Mouse (Mus musculus): ENCODE results near the gene Ube2g2. TPM values are rescaled to one million over a fixed set of nuclear protein-coding genes. Genes with fewer than 3 reads are reported as not detected.

Ube2g2 gene
- polyA plus RNA-seq, 1 experiment from 2014 or later = 91.0 TPM

DNA sequence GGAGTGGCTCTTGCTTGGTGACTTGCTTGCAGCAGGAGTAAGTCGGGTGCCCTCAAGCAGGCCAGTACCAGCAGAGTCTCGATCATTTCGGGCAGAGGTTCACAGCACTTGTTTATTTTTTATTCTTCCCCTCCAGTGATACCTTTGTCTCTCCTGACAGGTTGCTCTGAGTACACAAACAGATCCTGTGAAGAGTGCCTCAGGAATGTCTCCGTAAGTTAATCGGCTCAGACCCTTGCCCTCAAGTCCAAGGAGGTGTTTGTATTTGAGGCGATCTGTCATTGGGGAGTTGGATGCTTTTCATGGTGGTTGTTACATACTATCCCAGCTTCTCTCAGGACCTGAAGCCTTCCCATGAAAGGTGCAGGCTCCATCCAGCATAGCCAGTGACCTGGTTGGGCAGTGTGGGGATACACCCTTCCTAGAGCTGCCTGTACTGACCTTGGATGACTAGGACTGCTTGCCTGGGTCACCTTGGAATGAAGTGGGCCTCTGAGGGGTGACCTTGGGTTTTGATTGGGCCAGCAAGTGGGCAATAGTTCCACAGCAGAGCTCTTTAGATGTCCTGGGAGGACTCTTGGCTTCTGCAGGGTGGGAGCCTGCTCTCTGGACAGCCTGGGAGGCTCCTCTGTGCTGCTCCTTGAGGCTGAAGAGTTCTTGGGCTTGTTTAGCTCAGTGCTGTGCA, 34.8 kb upstream of the Ube2g2 start:
- Histone ChIP-seq H3K9ac (ENCODE audit: low read length) (no peak overlapping the region), H3K27ac (ENCODE audit: low read length) (no peak overlapping the region), H3K4me3 (ENCODE audit: low read length) (no peak overlapping the region), H3K4me2 (ENCODE audit: low read depth, low read length) (no peak overlapping the region), H3K36me3 (ENCODE audit: control insufficient read depth, insufficient read depth) (peaks cover 18% of the 10 kb centered on the region), H3K9me3 (replicated peaks; ENCODE audit: control insufficient read depth, low read length) (no peaks in the 10 kb centered on the region), H3K4me1 (ENCODE audit: control insufficient read depth, insufficient read depth, low read length) (peaks cover 46% of the 10 kb centered on the region), H3K27me3 (ENCODE audit: control insufficient read depth, insufficient read depth, low read length) (no peaks in the 10 kb centered on the region)
- 86% methylated on average over 6 of the region's 6 CpGs for WGBS
- no peak for ATAC-seq (replicated peaks; ENCODE audit: extremely low read depth, insufficient read depth, low FRiP score)

DNA sequence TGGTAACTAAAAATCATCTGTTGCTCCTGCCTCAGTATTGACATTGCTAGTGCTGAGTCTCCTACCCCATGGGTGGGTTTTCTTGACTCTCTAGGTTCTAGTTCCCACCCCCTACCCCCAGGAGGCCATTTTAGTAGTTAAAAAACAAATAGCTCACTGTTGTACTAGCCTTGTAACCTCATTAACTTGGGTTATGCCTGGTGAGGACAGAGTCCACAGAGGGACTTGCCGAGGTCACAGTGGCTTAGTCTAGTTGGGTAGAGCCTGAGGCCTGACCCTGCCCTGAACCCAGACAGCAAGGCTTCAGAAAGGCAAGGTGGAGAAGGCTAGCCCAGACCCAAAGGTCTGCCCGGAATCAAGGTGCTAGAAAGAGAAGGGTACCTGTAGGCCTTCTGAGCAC, 34.0 kb upstream of the Ube2g2 start:
- Histone ChIP-seq H3K4me2 (ENCODE audit: low read depth, low read length) (no peak overlapping the region), H3K4me1 (ENCODE audit: control insufficient read depth, insufficient read depth, low read length) (peaks cover 38% of the 10 kb centered on the region), H3K9me3 (replicated peaks; ENCODE audit: control insufficient read depth, low read length) (no peaks in the 10 kb centered on the region), H3K9ac (ENCODE audit: low read length) (no peak overlapping the region), H3K27me3 (ENCODE audit: control insufficient read depth, insufficient read depth, low read length) (no peaks in the 10 kb centered on the region), H3K36me3 (ENCODE audit: control insufficient read depth, insufficient read depth) (peaks cover 26% of the 10 kb centered on the region), H3K27ac (ENCODE audit: low read length) (no peak overlapping the region), H3K4me3 (ENCODE audit: low read length) (no peak overlapping the region)
- no peak for ATAC-seq (replicated peaks; ENCODE audit: extremely low read depth, insufficient read depth, low FRiP score)
- 93% methylated on average over 2 of the region's 2 CpGs for WGBS

DNA sequence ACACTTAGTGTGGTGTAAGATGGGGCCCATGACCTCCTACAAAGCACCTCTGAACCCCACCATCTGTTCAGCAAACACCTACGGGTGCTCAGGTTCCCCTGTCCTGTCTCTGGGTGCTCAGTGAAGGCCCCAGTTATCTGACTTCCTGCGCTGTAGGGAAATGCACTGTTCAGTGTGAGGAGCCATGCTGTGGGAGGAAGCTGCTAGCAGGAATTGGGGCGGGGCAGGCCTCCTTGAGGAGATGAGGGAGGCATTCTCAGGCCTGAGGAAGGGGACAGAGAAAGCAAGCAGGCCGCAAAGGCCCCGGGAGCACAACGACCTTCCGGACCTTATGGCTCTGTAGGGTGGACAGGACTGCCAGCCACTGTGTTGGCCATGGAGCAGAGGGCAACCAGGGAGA, 33.0 kb upstream of the Ube2g2 start:
- Histone ChIP-seq H3K9ac (ENCODE audit: low read length) (no peak overlapping the region), H3K36me3 (ENCODE audit: control insufficient read depth, insufficient read depth) (peaks cover 37% of the 10 kb centered on the region), H3K27ac (ENCODE audit: low read length) (peak overlapping the region; percentile 51), H3K4me1 (ENCODE audit: control insufficient read depth, insufficient read depth, low read length) (peaks cover 27% of the 10 kb centered on the region), H3K4me3 (ENCODE audit: low read length) (no peak overlapping the region), H3K27me3 (ENCODE audit: control insufficient read depth, insufficient read depth, low read length) (no peaks in the 10 kb centered on the region), H3K4me2 (ENCODE audit: low read depth, low read length) (no peak overlapping the region), H3K9me3 (replicated peaks; ENCODE audit: control insufficient read depth, low read length) (no peaks in the 10 kb centered on the region)
- 65% methylated on average over 7 of the region's 7 CpGs for WGBS
- 0 out of 2 replicates have a peak, but pooled peaks have one; percentile 15 for ATAC-seq (replicated peaks; ENCODE audit: extremely low read depth, insufficient read depth, low FRiP score)

DNA sequence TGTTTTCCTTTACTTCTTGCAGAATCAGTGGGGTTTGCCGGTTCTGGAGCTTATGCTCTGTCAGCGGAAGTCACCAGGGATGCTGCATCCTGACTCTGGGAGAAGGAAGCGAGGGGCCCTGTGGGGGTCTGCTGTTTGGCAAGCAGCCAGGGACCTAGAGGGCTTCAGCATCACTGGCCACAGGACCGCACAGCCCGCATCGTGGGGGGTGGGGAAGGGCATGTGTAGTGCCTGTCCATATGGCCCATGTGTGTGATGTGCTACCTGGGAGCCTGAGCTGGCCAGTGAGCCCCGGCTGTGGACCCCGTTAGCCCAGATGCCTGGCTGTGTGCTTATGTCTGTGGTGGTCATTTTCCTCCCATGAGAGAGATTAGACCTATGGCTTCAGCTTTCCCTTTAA, 32.3 kb upstream of the Ube2g2 start:
- Histone ChIP-seq H3K27ac (ENCODE audit: low read length) (peak overlapping the region; percentile 51; the same call in 1 of the 2 replicates), H3K4me1 (ENCODE audit: control insufficient read depth, insufficient read depth, low read length) (peaks cover 27% of the 10 kb centered on the region), H3K27me3 (ENCODE audit: control insufficient read depth, insufficient read depth, low read length) (no peaks in the 10 kb centered on the region), H3K9ac (ENCODE audit: low read length) (no peak overlapping the region), H3K4me3 (ENCODE audit: low read length) (no peak overlapping the region), H3K9me3 (replicated peaks; ENCODE audit: control insufficient read depth, low read length) (no peaks in the 10 kb centered on the region), H3K36me3 (ENCODE audit: control insufficient read depth, insufficient read depth) (peaks cover 43% of the 10 kb centered on the region), H3K4me2 (ENCODE audit: low read depth, low read length) (no peak overlapping the region)
- 56% methylated on average over 8 of the region's 8 CpGs for WGBS
- ATAC-seq (replicated peaks; ENCODE audit: extremely low read depth, insufficient read depth, low FRiP score) = no peak

DNA sequence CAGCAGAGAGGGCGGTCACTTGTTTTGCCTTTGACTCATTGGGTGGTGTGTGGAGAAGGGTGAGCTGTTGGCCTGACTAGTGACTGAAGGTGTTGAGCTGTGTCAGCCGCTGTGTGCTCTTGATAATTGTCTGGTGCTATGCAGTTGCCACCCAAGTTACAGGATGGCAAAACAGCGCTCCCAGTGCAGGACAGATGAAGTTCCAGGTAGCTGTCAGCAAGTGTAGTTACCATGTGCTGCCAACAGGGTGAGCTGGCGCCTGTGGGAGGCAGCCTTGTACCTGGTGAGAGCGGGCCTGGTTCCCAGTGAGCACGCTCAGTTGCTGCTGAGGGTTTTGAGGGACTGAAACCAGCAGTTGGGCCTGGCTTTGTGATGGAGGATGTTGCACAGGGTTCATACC, 31.3 kb upstream of the Ube2g2 start:
- H3K4me3 ChIP-seq (ENCODE audit: low read length) = no peak overlapping the region
- H3K4me1 ChIP-seq (ENCODE audit: control insufficient read depth, insufficient read depth, low read length) = peaks cover 27% of the 10 kb centered on the region
- 39% methylated on average over 6 of the region's 6 CpGs for WGBS
- peak overlapping the region; percentile 38; the same call in 1 of the 2 replicates for H3K27ac ChIP-seq (ENCODE audit: low read length)
- no peaks in the 10 kb centered on the region for H3K9me3 ChIP-seq (replicated peaks; ENCODE audit: control insufficient read depth, low read length)
- H3K4me2 ChIP-seq (ENCODE audit: low read depth, low read length) = no peak overlapping the region
- H3K27me3 ChIP-seq (ENCODE audit: control insufficient read depth, insufficient read depth, low read length) = no peaks in the 10 kb centered on the region
- H3K9ac ChIP-seq (ENCODE audit: low read length) = no peak overlapping the region
- H3K36me3 ChIP-seq (ENCODE audit: control insufficient read depth, insufficient read depth) = peaks cover 54% of the 10 kb centered on the region
- peak; percentile 51 for ATAC-seq (replicated peaks; ENCODE audit: extremely low read depth, insufficient read depth, low FRiP score)

DNA sequence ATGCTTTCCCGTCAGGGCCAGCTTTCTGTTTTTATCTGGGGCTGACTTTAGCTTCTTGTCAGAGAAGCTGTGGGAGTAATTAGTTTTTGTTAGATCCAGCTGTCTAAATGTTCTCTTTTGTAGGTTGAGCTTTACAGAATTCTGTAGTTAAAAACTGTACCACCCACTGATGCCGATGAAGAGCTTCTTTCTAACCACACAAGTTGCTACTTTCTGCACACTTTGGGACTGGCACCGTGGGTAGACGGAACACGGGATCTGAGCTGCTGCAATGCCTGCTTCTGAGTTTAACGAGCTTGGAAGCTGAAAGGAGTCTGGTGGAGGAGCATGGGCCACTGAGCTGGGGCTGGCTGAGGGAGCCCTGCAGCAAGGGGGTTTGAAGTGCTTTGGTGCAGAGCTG, 30.5 kb upstream of the Ube2g2 start:
- Histone ChIP-seq H3K27ac (ENCODE audit: low read length) (no peak overlapping the region; the same call in 1 of the 2 replicates), H3K4me2 (ENCODE audit: low read depth, low read length) (no peak overlapping the region), H3K9me3 (replicated peaks; ENCODE audit: control insufficient read depth, low read length) (no peaks in the 10 kb centered on the region), H3K27me3 (ENCODE audit: control insufficient read depth, insufficient read depth, low read length) (no peaks in the 10 kb centered on the region), H3K4me1 (ENCODE audit: control insufficient read depth, insufficient read depth, low read length) (peaks cover 22% of the 10 kb centered on the region), H3K4me3 (ENCODE audit: low read length) (no peak overlapping the region), H3K9ac (ENCODE audit: low read length) (no peak overlapping the region), H3K36me3 (ENCODE audit: control insufficient read depth, insufficient read depth) (peaks cover 57% of the 10 kb centered on the region)
- ATAC-seq (replicated peaks; ENCODE audit: extremely low read depth, insufficient read depth, low FRiP score) = no peak
- 76% methylated on average over 6 of the region's 6 CpGs for WGBS

DNA sequence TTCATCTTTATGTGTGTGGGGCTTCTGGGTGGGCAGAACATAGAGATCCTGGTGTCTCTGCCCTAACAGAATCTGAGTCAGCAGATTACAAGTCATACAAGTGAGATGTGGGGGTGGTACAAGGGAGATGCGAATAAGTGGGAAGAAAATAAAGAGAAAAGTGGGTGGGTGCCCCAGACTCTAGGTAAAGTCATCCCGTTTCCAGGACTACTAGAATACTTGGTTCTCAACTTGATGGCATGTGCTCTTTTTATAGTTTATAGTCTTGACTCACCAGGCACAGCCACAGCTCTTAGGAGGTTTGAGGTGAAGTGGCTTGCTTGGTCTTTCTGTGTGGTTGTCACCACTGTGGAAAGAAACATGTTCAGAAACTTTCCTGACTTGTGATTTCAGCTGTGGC, 26.0 kb upstream of the Ube2g2 start:
- Histone ChIP-seq H3K27ac (ENCODE audit: low read length) (no peak overlapping the region), H3K9me3 (replicated peaks; ENCODE audit: control insufficient read depth, low read length) (no peaks in the 10 kb centered on the region), H3K9ac (ENCODE audit: low read length) (no peak overlapping the region), H3K4me1 (ENCODE audit: control insufficient read depth, insufficient read depth, low read length) (peaks cover under 1% of the 10 kb centered on the region; the same call in 1 of the 2 replicates), H3K4me3 (ENCODE audit: low read length) (no peak overlapping the region), H3K27me3 (ENCODE audit: control insufficient read depth, insufficient read depth, low read length) (no peaks in the 10 kb centered on the region), H3K4me2 (ENCODE audit: low read depth, low read length) (no peak overlapping the region), H3K36me3 (ENCODE audit: control insufficient read depth, insufficient read depth) (peaks cover 61% of the 10 kb centered on the region)
- no peak for ATAC-seq (replicated peaks; ENCODE audit: extremely low read depth, insufficient read depth, low FRiP score)
- 86% methylated on average over 2 of the region's 2 CpGs for WGBS

DNA sequence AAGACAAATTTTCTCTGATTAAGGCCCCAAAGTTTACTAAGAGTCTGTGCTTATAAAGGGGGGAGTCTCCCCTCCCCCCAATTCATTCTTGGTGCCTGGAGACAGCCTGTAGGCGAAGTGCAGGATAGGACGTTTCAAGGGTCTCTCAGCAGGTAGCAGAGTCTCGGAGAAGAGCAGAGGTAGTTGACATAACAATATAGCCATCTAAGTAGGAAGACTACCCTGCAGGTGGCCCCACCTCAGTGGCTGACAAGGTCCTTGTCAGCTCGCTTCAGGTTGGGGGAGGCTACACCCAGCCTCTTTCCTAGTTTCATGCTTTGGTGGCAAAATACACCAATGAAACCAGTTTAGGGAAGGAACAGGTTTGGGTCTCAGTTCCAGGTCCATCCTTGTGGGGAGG, 19.1 kb upstream of the Ube2g2 start:
- no peak for ATAC-seq (replicated peaks; ENCODE audit: extremely low read depth, insufficient read depth, low FRiP score)
- H3K4me1 ChIP-seq (ENCODE audit: control insufficient read depth, insufficient read depth, low read length) = peaks cover 16% of the 10 kb centered on the region
- 72% methylated on average over 4 of the region's 4 CpGs for WGBS

DNA sequence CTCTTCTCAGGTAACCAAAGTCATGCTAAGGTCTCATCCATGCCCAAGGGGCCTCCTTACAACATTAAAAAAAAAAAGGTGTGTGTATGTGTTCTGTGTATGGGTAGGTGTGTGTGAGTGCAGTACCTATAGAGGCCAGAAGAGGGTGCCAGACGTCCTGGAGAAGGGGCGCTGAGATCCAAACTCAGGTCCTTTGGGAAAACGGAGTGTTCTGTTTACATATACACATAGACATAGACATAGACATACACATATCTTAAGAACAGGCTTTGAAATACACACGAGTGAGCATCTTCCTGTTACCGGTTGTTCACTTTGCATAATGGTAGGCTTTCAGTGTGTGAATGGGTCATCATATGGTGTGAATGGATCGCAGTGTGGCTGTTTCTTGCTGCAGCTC, 18.0 kb upstream of the Ube2g2 start:
- Histone ChIP-seq H3K27ac (ENCODE audit: low read length) (no peak overlapping the region), H3K27me3 (ENCODE audit: control insufficient read depth, insufficient read depth, low read length) (no peaks in the 10 kb centered on the region), H3K4me2 (ENCODE audit: low read depth, low read length) (no peak overlapping the region), H3K4me1 (ENCODE audit: control insufficient read depth, insufficient read depth, low read length) (peaks cover 16% of the 10 kb centered on the region), H3K9me3 (replicated peaks; ENCODE audit: control insufficient read depth, low read length) (peaks cover 3% of the 10 kb centered on the region; the same call in 1 of the 2 replicates), H3K9ac (ENCODE audit: low read length) (no peak overlapping the region), H3K36me3 (ENCODE audit: control insufficient read depth, insufficient read depth) (peaks cover 4% of the 10 kb centered on the region; the same call in 1 of the 2 replicates), H3K4me3 (ENCODE audit: low read length) (no peak overlapping the region)
- no peak for ATAC-seq (replicated peaks; ENCODE audit: extremely low read depth, insufficient read depth, low FRiP score)
- 90% methylated on average over 6 of the region's 6 CpGs for WGBS

More for the DNA sequence above, 19.1 kb upstream of the Ube2g2 start:
- peaks cover 8% of the 10 kb centered on the region for H3K36me3 ChIP-seq (ENCODE audit: control insufficient read depth, insufficient read depth)
- peaks cover 3% of the 10 kb centered on the region; the same call in 1 of the 2 replicates for H3K9me3 ChIP-seq (replicated peaks; ENCODE audit: control insufficient read depth, low read length)
- no peaks in the 10 kb centered on the region for H3K27me3 ChIP-seq (ENCODE audit: control insufficient read depth, insufficient read depth, low read length)
- no peak overlapping the region for H3K9ac ChIP-seq (ENCODE audit: low read length)
- no peak overlapping the region for H3K27ac ChIP-seq (ENCODE audit: low read length)
- H3K4me3 ChIP-seq (ENCODE audit: low read length) = no peak overlapping the region
- no peak overlapping the region for H3K4me2 ChIP-seq (ENCODE audit: low read depth, low read length)

All from heart, embryonic 16.5 days (tissue).